Mouse (Mus musculus) liver, postnatal 0 days (tissue): Measurements from ENCODE around the gene Bcat2. TPM values are rescaled to one million over a fixed set of nuclear protein-coding genes. Genes with fewer than 3 reads are reported as not detected.
"Not testable (repeated sequence)": the region's sequence is repeated elsewhere in the genome, so short reads cannot be mapped to it uniquely, and the experiment has no call there.

Experiments used
- ATAC-seq: fragments of 200-750 bp; cut with Nextera tagmentation; 2 replicates; pipeline ENCODE4 v1.8.0; 2017; ENCODE audit warnings: mild to moderate bottlenecking, moderate library complexity
- DNase-seq: peaks from one replicate; pipeline ENCODE4 v3.0.0-alpha.2; 2016
- H3K27ac ChIP-seq: fragments of 300-500 bp; sonication (generic); 2 replicates; pipeline ENCODE4 v1.5.1; 2014; ENCODE audit warnings: antibody characterized with exemption, moderate library complexity, mild to moderate bottlenecking, low read depth
- H3K27me3 ChIP-seq: fragments of 300-500 bp; sonication (generic); 2 replicates; pipeline ENCODE4 v1.6.1; 2014; ENCODE audit warnings: low read length, control low read depth, mixed read lengths; ENCODE audit not compliant: insufficient read depth
- H3K36me3 ChIP-seq: fragments of 300-500 bp; sonication (generic); replicated peaks from 2 replicates; pipeline ENCODE4 v1.6.1; 2014; ENCODE audit warnings: mild to moderate bottlenecking, control low read depth, low read length, moderate library complexity, mixed read lengths; ENCODE audit not compliant: insufficient read depth
- H3K4me1 ChIP-seq: fragments of 300-500 bp; sonication (generic); 2 replicates; pipeline ENCODE4 v1.6.1; 2014; ENCODE audit warnings: antibody characterized with exemption, mild to moderate bottlenecking, control low read depth; ENCODE audit not compliant: insufficient read depth
- H3K4me2 ChIP-seq: fragments of 300-500 bp; sonication (generic); 2 replicates; pipeline ENCODE4 v1.6.1; 2014; ENCODE audit warnings: low read depth, mild to moderate bottlenecking, low read length, moderate library complexity, mixed read lengths
- H3K4me3 ChIP-seq: fragments of 300-500 bp; sonication (generic); 2 replicates; pipeline ENCODE4 v1.5.1; 2014; ENCODE audit warnings: low read depth, low read length
- H3K9ac ChIP-seq: fragments of 300-500 bp; sonication (generic); replicated peaks from 2 replicates; pipeline ENCODE4 v1.6.1; 2014; ENCODE audit warnings: mild to moderate bottlenecking, moderate library complexity
- H3K9me3 ChIP-seq: fragments of 300-500 bp; sonication (generic); 2 replicates; pipeline ENCODE4 v1.6.1; 2016; ENCODE audit warnings: mild to moderate bottlenecking, control low read depth, low read length, mixed read lengths
- CTCF ChIP-seq: sonication (generic); IDR thresholded peaks from 2 replicates; pipeline ENCODE4 v1.5.1; 2016; ENCODE audit warnings: antibody characterized with exemption, low read depth
- EP300 ChIP-seq: IDR thresholded peaks from 2 replicates; pipeline ENCODE4 v1.6.1; 2016; ENCODE audit warnings: antibody characterized with exemption, low read depth, mild to moderate bottlenecking
- WGBS: fragments of 180-500 bp; shearing (Covaris S2); extraction: QIAGEN DNeasy Blood & Tissue Kit; methylation state at CpG from one replicate; pipeline ENCODE4 v1.1.7; 2014; ENCODE audit not compliant: insufficient replicate concordance; 5-methylcytosine and 5-hydroxymethylcytosine counted together
- polyA plus RNA-seq: library from polyadenylated mRNA; unstranded; fragments of >200 nt; fragmentation: Nextera tagmentation; extraction: Ambion mirVana; gene quantifications from 2 replicates; pipeline ENCODE4 v1.2.1, GENCODE M21; 2015

Bcat2 gene
- polyA plus RNA-seq, 1 experiment from 2014 or later: 32.3 TPM

DNA sequence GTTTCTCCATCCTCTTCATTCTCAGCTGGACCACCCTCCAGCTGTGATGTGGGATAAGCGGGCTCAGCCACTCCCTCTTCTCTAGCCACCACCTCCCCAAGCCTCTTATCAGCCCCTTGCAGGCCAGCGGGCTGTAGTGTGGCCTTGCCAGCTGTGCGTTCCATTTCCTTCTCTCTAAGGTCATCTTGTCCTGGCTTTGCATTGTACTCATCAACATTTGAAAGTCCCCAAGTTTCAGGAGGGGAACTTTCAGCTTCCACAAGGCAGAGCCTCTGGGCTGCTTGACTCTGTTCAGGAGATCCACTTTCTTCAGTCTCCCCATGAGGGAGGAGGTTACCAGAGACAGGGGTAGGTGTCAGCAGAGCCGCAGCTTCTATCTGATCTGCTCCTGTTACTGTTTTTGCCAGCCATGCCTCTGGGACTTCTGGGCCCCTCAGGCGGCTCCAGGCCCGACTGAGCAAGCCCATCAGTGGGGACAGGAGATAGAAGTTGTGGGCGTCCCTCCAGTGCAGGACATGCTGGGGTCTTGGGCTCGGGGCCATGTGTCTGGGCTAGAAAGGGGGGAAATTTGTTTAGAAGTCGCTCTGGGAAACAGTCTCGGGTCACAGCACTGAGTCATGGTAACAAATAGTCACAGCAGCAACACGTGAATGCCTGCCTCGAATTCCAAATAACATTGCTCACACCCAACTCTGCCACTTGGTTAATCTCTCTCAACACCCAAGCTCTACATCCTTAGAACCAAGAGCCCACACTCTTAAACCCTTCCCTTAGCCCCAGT, 44.9 kb upstream of the Bcat2 start:
- Histone ChIP-seq H3K4me2 (peak overlapping the region; percentile 73), H3K9me3 (no peaks in the 10 kb centered on the region), H3K27me3 (no peaks in the 10 kb centered on the region), H3K4me1 (peaks cover 29% of the 10 kb centered on the region), H3K36me3 (peaks cover 23% of the 10 kb centered on the region), H3K27ac (peak overlapping the region; percentile 98), H3K4me3 (peak overlapping the region; percentile 86), H3K9ac (peak overlapping the region; percentile 96)
- ATAC-seq: peak; percentile 81
- TF ChIP-seq EP300 (peak; percentile 96), CTCF (no peak)
- peak; percentile 84 for DNase-seq
- 11% methylated on average over 12 of the region's 12 CpGs for WGBS

GRCm38 (mm10) chr7:45525809-45526473, 44.0 kb upstream of the Bcat2 start, which contains the start of the genes Ppp1r15a and Plekha4:
Ppp1r15a (minus strand) TSS chr7:45526268.
Plekha4 (plus strand) TSS chr7:45526330.
- H3K4me1 ChIP-seq: peaks cover 30% of the 10 kb centered on the region
- ATAC-seq (peak; percentile 84), DNase-seq (peak; percentile 97)
- no peaks in the 10 kb centered on the region for H3K27me3 ChIP-seq
- H3K36me3 ChIP-seq: peaks cover 23% of the 10 kb centered on the region
- H3K4me3 ChIP-seq: peak within 1 kb of the TSS; percentile 86
- no peaks in the 10 kb centered on the region for H3K9me3 ChIP-seq
- under 1% methylated on average over 54 of the region's 54 CpGs for WGBS
- TF ChIP-seq EP300 (peak; percentile 58), CTCF (0 out of 2 replicates have a peak, but pooled peaks have one; percentile 7)
- peak within 1 kb of the TSS; percentile 73 for H3K4me2 ChIP-seq
- peak within 1 kb of the TSS; percentile 96 for H3K9ac ChIP-seq
- peak within 1 kb of the TSS; percentile 98 for H3K27ac ChIP-seq

GRCm38 (mm10) chr7:45526474-45527120, 43.4 kb upstream of the Bcat2 start:
- Histone ChIP-seq H3K9ac (peak overlapping the region; percentile 96), H3K27ac (peak overlapping the region; percentile 98), H3K9me3 (no peaks in the 10 kb centered on the region), H3K27me3 (no peaks in the 10 kb centered on the region), H3K4me3 (peak overlapping the region; percentile 86), H3K4me2 (peak overlapping the region; percentile 73), H3K36me3 (peaks cover 23% of the 10 kb centered on the region), H3K4me1 (peaks cover 28% of the 10 kb centered on the region)
- TF ChIP-seq CTCF: peak; percentile 74
- TF ChIP-seq EP300: no peak
- 17% methylated on average over 7 of the region's 7 CpGs for whole genome bisulfite sequencing
- no peak for DNase-seq
- no peak; the same call in 1 of the 2 replicates for ATAC-seq

DNA sequence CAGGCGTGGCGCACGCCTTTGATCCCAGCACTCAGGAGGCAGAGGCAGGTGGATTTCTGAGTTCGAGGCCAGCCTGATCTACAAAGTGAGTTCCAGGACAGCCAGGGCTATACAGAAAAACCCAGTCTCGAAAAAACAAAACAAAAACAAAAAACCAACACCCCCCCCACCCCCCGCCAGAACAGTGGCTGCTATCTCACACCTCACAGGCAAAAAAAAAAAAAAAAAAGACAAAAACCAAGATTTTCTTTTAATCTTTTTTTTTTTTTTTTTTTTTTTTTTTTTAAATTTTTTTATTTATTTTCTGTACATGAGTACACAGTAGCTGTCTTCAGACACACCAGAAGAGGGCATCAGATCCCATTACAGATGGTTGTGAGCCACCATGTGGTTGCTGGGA, 42.8 kb upstream of the Bcat2 start:
- DNase-seq, H3K9me3 ChIP-seq, H3K27me3 ChIP-seq, ATAC-seq: not testable (repeated sequence)
- 76% methylated on average over 6 of the region's 6 CpGs for WGBS
- Histone ChIP-seq H3K27ac (peak overlapping the region; percentile 98), H3K4me3 (peak overlapping the region; percentile 86), H3K36me3 (peaks cover 22% of the 10 kb centered on the region), H3K4me2 (peak overlapping the region; percentile 73), H3K4me1 (peaks cover 28% of the 10 kb centered on the region), H3K9ac (peak overlapping the region; percentile 96)

- ATAC-seq (no peak), DNase-seq (no peak)
- Histone ChIP-seq H3K4me1 (peaks cover 17% of the 10 kb centered on the region), H3K27ac (no peak overlapping the region), H3K36me3 (peaks cover 3% of the 10 kb centered on the region; the same call in 1 of the 2 replicates), H3K9ac (no peak overlapping the region), H3K4me2 (no peak overlapping the region; the same call in 1 of the 2 replicates), H3K4me3 (no peak overlapping the region), H3K9me3 (no peaks in the 10 kb centered on the region), H3K27me3 (no peaks in the 10 kb centered on the region)
- 4% methylated on average over 6 of the region's 6 CpGs for WGBS
- TF ChIP-seq EP300 (no peak), CTCF (no peak)
These were observed 40.5 kb upstream of the Bcat2 start for GRCm38 (mm10) chr7:45529461-45529860.

GRCm38 (mm10) chr7:45530643-45531042, 39.3 kb upstream of the Bcat2 start:
- ATAC-seq (no peak), DNase-seq (no peak)
- WGBS: 45% methylated on average over 2 of the region's 2 CpGs
- Histone ChIP-seq H3K4me2 (no peak overlapping the region), H3K4me1 (peaks cover 14% of the 10 kb centered on the region), H3K36me3 (no peaks in the 10 kb centered on the region), H3K4me3 (no peak overlapping the region), H3K9me3 (no peaks in the 10 kb centered on the region), H3K27ac (no peak overlapping the region), H3K9ac (no peak overlapping the region), H3K27me3 (no peaks in the 10 kb centered on the region)
- no peak for TF ChIP-seq CTCF
- no peak for TF ChIP-seq EP300
